Mouse (Mus musculus): ENCODE results near the gene Shank3. TPM values are rescaled to one million over a fixed set of nuclear protein-coding genes. Genes with fewer than 3 reads are reported as not detected.

The Shank3 gene
- polyA plus RNA-seq, 1 experiment from 2014 or later, result 0.23 TPM

GRCm38 (mm10) chr15:89477806-89478205 lies 21.6 kb upstream of the Shank3 start:
- Histone ChIP-seq H3K27me3 (no peaks in the 10 kb centered on the region), H3K4me2 (no peak overlapping the region), H3K27ac (no peak overlapping the region), H3K4me1 (replicated peaks) (peaks cover 31% of the 10 kb centered on the region), H3K9ac (no peak overlapping the region), H3K36me3 (no peaks in the 10 kb centered on the region), H3K4me3 (replicated peaks) (no peak overlapping the region), H3K9me3 (replicated peaks) (no peaks in the 10 kb centered on the region)
- 65% methylated on average over 8 of the region's 8 CpGs for WGBS (ENCODE audit: insufficient replicate concordance)
- no peak for ATAC-seq (ENCODE audit: low read depth)
- DNase-seq, result no peak

GRCm38 (mm10) chr15:89478622-89479021 lies 20.8 kb upstream of the Shank3 start:
- no peaks in the 10 kb centered on the region for H3K9me3 ChIP-seq (replicated peaks)
- H3K4me2 ChIP-seq, result no peak overlapping the region
- WGBS (ENCODE audit: insufficient replicate concordance), result 61% methylated on average over 3 of the region's 3 CpGs
- no peak overlapping the region for H3K4me3 ChIP-seq (replicated peaks)
- H3K9ac ChIP-seq, result no peak overlapping the region
- ATAC-seq (ENCODE audit: low read depth), result no peak
- no peak overlapping the region for H3K27ac ChIP-seq
- no peaks in the 10 kb centered on the region for H3K36me3 ChIP-seq
- H3K27me3 ChIP-seq, result no peaks in the 10 kb centered on the region
- peaks cover 31% of the 10 kb centered on the region for H3K4me1 ChIP-seq (replicated peaks)
- no peak for DNase-seq

- Histone ChIP-seq H3K4me2 (no peak overlapping the region), H3K36me3 (no peaks in the 10 kb centered on the region), H3K9ac (no peak overlapping the region), H3K27ac (no peak overlapping the region), H3K9me3 (replicated peaks) (no peaks in the 10 kb centered on the region), H3K27me3 (no peaks in the 10 kb centered on the region), H3K4me1 (replicated peaks) (peaks cover 20% of the 10 kb centered on the region), H3K4me3 (replicated peaks) (no peak overlapping the region)
- 70% methylated on average over 8 of the region's 8 CpGs for WGBS (ENCODE audit: insufficient replicate concordance)
- DNase-seq (no peak), ATAC-seq (ENCODE audit: low read depth) (no peak)
These were observed 18.8 kb upstream of the Shank3 start for GRCm38 (mm10) chr15:89480584-89480983.

- Histone ChIP-seq H3K4me3 (replicated peaks) (no peak overlapping the region), H3K27ac (no peak overlapping the region), H3K4me1 (replicated peaks) (no peaks in the 10 kb centered on the region), H3K9me3 (replicated peaks) (no peaks in the 10 kb centered on the region), H3K36me3 (no peaks in the 10 kb centered on the region), H3K4me2 (no peak overlapping the region), H3K27me3 (0 out of 2 replicates have a peak, but pooled peaks cover 6% of the 10 kb centered on the region), H3K9ac (no peak overlapping the region)
- DNase-seq (no peak), ATAC-seq (ENCODE audit: low read depth) (no peak)
- WGBS (ENCODE audit: insufficient replicate concordance), result 41% methylated on average over 12 of the region's 12 CpGs
These were observed 11.2 kb upstream of the Shank3 start for GRCm38 (mm10) chr15:89488182-89488581.

DNA sequence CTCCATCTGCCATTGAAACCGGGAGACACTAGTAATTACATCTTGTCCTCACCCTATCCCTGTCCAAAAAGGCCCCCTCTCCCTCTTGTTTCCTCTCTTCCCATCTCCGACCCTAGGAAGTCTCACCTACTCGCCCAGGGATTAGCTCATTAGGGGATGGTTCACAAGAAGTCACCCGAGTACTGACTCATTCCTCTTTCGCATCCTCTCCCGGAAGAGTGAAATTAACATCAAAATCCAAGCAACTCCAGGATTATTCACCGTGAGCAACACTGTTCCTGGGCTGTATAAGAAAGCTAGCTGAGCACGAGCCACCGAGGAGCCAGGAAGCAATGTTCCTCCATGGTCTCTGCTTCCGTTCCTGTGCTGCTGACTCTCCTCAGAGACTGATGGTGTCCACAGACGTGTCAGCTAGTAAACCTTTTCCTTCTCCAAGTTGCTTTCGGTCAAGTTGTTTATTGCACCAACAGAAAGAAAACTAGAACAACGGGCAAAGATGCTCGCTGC lies 10.8 kb upstream of the Shank3 start:
- DNase-seq (no peak), ATAC-seq (ENCODE audit: low read depth) (no peak)
- Histone ChIP-seq H3K4me3 (replicated peaks) (no peak overlapping the region), H3K4me1 (replicated peaks) (no peaks in the 10 kb centered on the region), H3K9me3 (replicated peaks) (no peaks in the 10 kb centered on the region), H3K4me2 (no peak overlapping the region), H3K27ac (no peak overlapping the region), H3K36me3 (no peaks in the 10 kb centered on the region), H3K9ac (no peak overlapping the region), H3K27me3 (0 out of 2 replicates have a peak, but pooled peaks cover 6% of the 10 kb centered on the region)
- 38% methylated on average over 14 of the region's 14 CpGs for WGBS (ENCODE audit: insufficient replicate concordance)

- Histone ChIP-seq H3K4me2 (no peak overlapping the region), H3K36me3 (no peaks in the 10 kb centered on the region), H3K4me3 (replicated peaks) (no peak overlapping the region), H3K4me1 (replicated peaks) (peaks cover 26% of the 10 kb centered on the region), H3K9ac (no peak overlapping the region), H3K9me3 (replicated peaks) (no peaks in the 10 kb centered on the region), H3K27ac (no peak overlapping the region), H3K27me3 (peaks cover 37% of the 10 kb centered on the region)
- DNase-seq, result no peak
- no peak for ATAC-seq (ENCODE audit: low read depth)
- 54% methylated on average over 4 of the region's 4 CpGs for WGBS (ENCODE audit: insufficient replicate concordance)
These were observed 4.5 kb upstream of the Shank3 start for GRCm38 (mm10) chr15:89494970-89495369.

GRCm38 (mm10) chr15:89496131-89496530 lies 3.3 kb upstream of the Shank3 start:
- peaks cover 44% of the 10 kb centered on the region for H3K27me3 ChIP-seq
- H3K36me3 ChIP-seq, result no peaks in the 10 kb centered on the region
- ATAC-seq (ENCODE audit: low read depth) (no peak), DNase-seq (no peak)
- no peak overlapping the region for H3K27ac ChIP-seq
- H3K4me2 ChIP-seq, result no peak overlapping the region
- 64% methylated on average over 4 of the region's 4 CpGs for WGBS (ENCODE audit: insufficient replicate concordance)
- peaks cover 38% of the 10 kb centered on the region for H3K4me1 ChIP-seq (replicated peaks)
- no peak overlapping the region for H3K4me3 ChIP-seq (replicated peaks)
- H3K9ac ChIP-seq, result no peak overlapping the region
- no peaks in the 10 kb centered on the region for H3K9me3 ChIP-seq (replicated peaks)

- DNase-seq (no peak), ATAC-seq (ENCODE audit: low read depth) (no peak)
- H3K9ac ChIP-seq, result no peak overlapping the region
- no peak overlapping the region for H3K4me2 ChIP-seq
- WGBS (ENCODE audit: insufficient replicate concordance), result 36% methylated on average over 2 of the region's 2 CpGs
- no peak overlapping the region for H3K27ac ChIP-seq
- H3K36me3 ChIP-seq, result no peaks in the 10 kb centered on the region
- H3K9me3 ChIP-seq (replicated peaks), result no peaks in the 10 kb centered on the region
- H3K4me3 ChIP-seq (replicated peaks), result no peak overlapping the region
- H3K27me3 ChIP-seq, result peaks cover 48% of the 10 kb centered on the region
- H3K4me1 ChIP-seq (replicated peaks), result peaks cover 41% of the 10 kb centered on the region
These were observed 2.6 kb upstream of the Shank3 start for GRCm38 (mm10) chr15:89496841-89497240.

- H3K27me3 ChIP-seq, result peaks cover 48% of the 10 kb centered on the region
- H3K9me3 ChIP-seq (replicated peaks), result no peaks in the 10 kb centered on the region
- H3K27ac ChIP-seq, result peak overlapping the region; percentile 4; the same call in 1 of the 2 replicates
- H3K4me2 ChIP-seq, result peak overlapping the region; percentile 89; the same call in 1 of the 2 replicates
- H3K9ac ChIP-seq, result 0 out of 2 replicates have a peak overlapping the region, but pooled peaks have one; percentile 62
- peak; percentile 37 for ATAC-seq (ENCODE audit: low read depth)
- no peak for DNase-seq
- 2% methylated on average over 4 of the region's 4 CpGs for WGBS (ENCODE audit: insufficient replicate concordance)
- peaks cover 41% of the 10 kb centered on the region for H3K4me1 ChIP-seq (replicated peaks)
- peak overlapping the region; percentile 67 for H3K4me3 ChIP-seq (replicated peaks)
- H3K36me3 ChIP-seq, result no peaks in the 10 kb centered on the region
These were observed 1.9 kb upstream of the Shank3 start for GRCm38 (mm10) chr15:89497391-89498048.

GRCm38 (mm10) chr15:89498049-89498960 lies 1.1 kb upstream of the Shank3 start:
- DNase-seq (no peak), ATAC-seq (ENCODE audit: low read depth) (peak; percentile 13; the same call in 1 of the 2 replicates)
- H3K36me3 ChIP-seq, result 0 out of 2 replicates have a peak, but pooled peaks cover 3% of the 10 kb centered on the region

DNA sequence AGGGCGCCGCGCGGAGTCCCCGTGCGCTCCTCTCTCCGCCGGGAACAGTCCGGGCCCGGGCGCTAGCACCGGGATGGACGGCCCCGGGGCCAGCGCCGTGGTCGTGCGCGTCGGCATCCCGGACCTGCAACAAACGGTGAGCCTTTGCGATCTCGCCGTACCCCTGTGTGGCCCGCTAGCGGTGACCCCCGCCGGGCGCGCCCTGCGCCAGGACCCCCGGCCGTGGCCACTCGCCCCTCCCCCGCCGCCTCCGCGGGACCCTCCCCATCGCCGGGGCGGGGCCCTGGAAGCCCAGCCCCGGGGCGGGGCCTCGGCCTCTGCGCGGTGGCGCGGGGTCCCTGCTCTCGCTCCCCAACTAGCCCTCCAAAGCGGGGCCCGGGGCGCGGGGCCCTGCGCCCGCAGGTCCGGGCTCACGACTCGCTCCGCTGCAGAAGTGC lies 379 bp downstream of the Shank3 start:
- Histone ChIP-seq H3K4me3 (replicated peaks) (peak overlapping the region; percentile 67), H3K4me2 (peak overlapping the region; percentile 89), H3K36me3 (peaks cover 8% of the 10 kb centered on the region; the same call in 1 of the 2 replicates), H3K4me1 (replicated peaks) (peaks cover 41% of the 10 kb centered on the region), H3K9ac (peak overlapping the region; percentile 62), H3K27me3 (peaks cover 48% of the 10 kb centered on the region), H3K9me3 (replicated peaks) (no peaks in the 10 kb centered on the region), H3K27ac (0 out of 2 replicates have a peak overlapping the region, but pooled peaks have one; percentile 23)
- ATAC-seq (ENCODE audit: low read depth) (peak; percentile 56), DNase-seq (no peak)
- WGBS (ENCODE audit: insufficient replicate concordance), result under 1% methylated on average over 55 of the region's 60 CpGs

More at GRCm38 (mm10) chr15:89498049-89498960, 1.1 kb upstream of the Shank3 start:
- Histone ChIP-seq H3K27ac (peak overlapping the region; percentile 27; the same call in 1 of the 2 replicates), H3K9ac (peak overlapping the region; percentile 62), H3K4me3 (replicated peaks) (peak overlapping the region; percentile 67), H3K9me3 (replicated peaks) (no peaks in the 10 kb centered on the region), H3K4me1 (replicated peaks) (peaks cover 41% of the 10 kb centered on the region), H3K4me2 (peak overlapping the region; percentile 89), H3K27me3 (peaks cover 48% of the 10 kb centered on the region)
- WGBS (ENCODE audit: insufficient replicate concordance), result 1% methylated on average over 40 of the region's 41 CpGs

Measured in liver, embryonic 13.5 days (tissue).